Mouse (Mus musculus): ENCODE results near the gene Dock8.

Dock8 gene

GRCm38 (mm10) chr19:25060375-25060774, 61.0 kb downstream of the Dock8 start:
- no peak for DNase-seq (ENCODE audit: low spot score in 2 of 2)

DNA sequence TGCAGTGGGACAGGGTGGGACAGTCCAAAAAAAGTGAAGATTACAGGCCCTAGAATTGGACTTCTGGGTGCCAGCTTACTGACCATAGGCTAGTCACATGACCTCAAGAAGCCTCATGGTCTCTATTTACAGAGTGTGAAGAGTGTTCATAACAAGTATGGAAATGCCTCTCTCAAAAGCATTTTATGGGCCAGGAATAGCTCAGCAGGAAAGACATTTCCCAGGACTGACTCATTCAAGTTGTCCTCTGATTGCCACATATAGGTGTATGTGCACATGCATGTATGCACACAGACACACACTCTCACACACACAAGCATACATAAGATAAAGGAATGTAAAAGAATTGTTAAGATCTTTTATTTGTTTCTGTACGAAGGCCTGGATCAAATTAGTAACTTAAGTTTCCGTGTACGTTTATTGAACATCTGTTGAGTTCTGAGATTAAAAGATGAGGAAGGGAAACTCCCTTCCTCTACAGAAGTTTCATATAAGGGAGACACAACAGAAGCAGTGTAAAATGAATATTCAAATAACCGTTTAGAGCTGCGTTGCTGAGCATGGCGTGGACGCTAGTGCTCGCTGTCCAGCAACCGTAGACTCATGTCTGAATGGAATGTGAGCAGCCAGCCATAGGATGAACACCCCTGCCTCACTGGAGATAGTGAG, 63.0 kb downstream of the Dock8 start:
- no peak for DNase-seq (ENCODE audit: low spot score in 2 of 2)

DNA sequence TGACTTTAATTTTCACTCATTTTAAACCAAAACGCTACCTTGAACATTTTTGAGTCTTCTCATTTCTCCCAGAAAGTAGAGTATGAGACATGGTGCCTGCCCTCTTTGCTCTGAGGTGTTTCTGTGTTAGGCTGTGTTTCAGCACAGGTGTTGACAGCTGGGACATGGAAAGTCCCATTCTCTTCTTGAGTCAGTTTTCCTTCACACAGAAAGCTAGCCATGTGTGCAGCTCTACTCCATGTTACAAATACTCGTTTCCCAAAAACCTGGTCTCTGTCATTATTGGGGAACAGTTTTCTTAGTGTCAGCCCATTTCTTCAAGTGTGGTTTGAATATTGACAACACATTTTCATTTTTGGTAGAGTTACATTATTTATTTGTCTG, 63.5 kb downstream of the Dock8 start:
- no peak for DNase-seq (ENCODE audit: low spot score in 2 of 2)

DNA sequence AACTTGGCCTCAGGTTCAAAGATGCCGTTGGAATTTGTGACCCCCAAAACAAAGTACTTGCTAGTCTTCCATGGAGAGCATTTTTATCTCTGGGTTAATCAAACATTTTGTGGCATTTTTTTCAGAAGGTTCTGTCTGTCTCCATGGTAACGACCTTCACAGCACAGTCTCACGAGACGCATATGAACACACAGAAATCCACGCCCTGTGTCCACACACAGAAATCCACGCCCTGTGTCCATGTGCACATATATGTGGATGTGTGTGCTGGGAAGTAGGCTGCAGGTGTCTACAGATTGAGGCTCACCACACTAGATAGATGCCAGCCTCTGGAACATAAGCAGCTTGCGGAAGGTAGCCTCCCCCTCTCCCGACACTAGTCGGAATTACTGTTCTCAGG, 66.9 kb downstream of the Dock8 start:
- no peak for DNase-seq (ENCODE audit: low spot score in 2 of 2)

GRCm38 (mm10) chr19:25068518-25068917, 69.2 kb downstream of the Dock8 start:
- DNase-seq (ENCODE audit: low spot score in 2 of 2), result no peak

- no peak for DNase-seq (ENCODE audit: low spot score in 2 of 2)
Observed at GRCm38 (mm10) chr19:25072521-25072920, 73.2 kb downstream of the Dock8 start.

DNA sequence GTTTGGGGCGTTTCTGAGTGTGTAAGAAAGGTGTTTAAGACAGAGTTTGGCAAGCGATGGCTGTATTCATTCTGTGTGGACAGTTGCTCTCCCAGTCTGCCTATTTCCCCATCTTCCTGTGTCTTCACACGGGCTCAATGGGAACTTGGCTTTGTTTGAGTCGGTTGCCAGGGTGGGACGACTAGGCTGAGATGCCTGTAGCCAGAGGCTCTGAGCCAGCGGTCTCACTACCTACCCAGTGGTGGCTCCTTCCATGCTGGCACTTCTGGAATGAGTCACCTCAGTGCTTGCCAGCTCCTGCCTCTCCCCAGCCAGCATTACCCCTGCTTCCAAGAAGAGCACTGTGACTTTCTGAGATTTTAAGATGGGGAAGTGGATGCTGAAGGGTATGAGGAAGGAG, 75.4 kb downstream of the Dock8 start:
- no peak for DNase-seq (ENCODE audit: low spot score in 2 of 2)

- no peak for DNase-seq (ENCODE audit: low spot score in 2 of 2)
Observed at GRCm38 (mm10) chr19:25077636-25078035, 78.3 kb downstream of the Dock8 start.

- no peak for DNase-seq (ENCODE audit: low spot score in 2 of 2)
Observed at GRCm38 (mm10) chr19:25078130-25078529, 78.8 kb downstream of the Dock8 start.

GRCm38 (mm10) chr19:25080166-25080565, 80.8 kb downstream of the Dock8 start:
- DNase-seq (ENCODE audit: low spot score in 2 of 2), result no peak

DNA sequence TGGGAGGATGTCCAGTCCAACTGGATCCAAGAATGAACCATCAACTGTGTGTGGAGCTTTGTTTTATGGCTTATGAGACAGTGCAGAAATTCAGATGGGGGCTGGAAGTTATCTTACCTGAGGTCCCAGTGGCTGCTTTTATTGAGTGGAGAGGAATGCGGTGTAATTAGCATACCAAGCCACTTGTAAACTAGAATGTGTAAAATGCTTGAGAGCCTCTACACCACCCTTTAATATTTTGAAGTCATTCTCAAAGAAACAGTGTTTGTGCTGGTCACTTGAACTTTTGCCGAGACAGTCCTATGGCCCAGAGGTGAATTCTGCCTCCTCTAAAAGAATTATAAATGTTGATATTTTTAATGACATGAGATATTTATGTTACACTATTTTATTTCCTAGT, 83.5 kb downstream of the Dock8 start:
- no peak for DNase-seq (ENCODE audit: low spot score in 2 of 2)

DNA sequence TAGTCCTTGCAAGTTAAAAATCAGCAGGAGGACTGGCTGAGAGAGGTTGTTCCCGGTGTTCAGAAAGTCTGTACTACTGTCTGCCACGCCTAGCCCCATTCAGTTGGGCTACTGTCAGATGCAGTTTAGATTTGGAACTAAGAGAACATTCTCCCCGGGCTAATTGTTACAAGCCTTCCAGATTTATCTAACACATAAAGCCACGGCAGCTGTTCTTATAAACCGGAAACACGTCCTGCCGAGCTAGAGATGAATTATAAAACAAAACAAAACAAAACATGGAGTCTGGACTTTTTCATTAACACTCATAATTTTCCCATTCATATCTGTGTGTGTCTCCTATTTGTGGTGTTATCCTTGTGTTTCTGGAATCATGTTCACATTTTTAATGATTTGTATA, 87.8 kb downstream of the Dock8 start:
- DNase-seq (ENCODE audit: low spot score in 2 of 2), result no peak

DNA sequence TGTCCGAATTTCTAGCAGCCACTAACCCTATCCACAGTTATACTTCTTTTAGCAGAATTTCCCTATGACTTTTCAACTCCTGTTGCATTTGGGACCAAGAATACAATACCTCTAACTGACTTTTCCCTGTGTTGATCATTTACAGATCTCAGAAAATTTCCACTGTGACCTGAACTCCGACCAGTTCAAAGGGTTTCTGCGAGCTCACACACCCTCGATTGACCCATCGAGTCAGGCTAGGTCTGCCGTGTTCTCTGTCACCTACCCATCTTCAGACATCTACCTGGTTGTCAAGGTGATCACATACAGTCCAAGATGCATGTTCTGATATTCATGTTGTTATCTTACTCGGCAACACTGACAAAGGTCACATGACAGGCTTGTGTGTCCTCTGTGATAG, 90.4 kb downstream of the Dock8 start:
- DNase-seq (ENCODE audit: low spot score in 2 of 2), result no peak

DNA sequence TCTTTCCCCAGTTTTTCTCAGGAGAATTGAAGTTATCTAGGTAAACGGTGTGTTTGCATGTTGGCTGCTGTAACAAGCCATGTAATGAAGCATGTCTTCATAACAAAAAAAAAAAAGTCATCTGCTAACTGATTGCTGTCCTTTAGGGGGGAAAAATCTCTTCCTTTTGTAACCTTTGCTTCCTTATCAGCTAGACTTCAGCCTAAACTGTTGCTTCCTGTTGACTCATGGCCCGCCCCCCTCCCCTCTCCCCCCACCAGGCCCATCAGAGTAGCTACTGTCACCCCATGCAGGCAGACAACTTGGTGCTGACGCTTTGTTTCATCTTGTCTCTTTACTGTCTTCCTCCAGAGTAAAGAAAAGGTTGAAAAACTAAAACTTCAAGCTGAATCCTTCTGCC, 95.8 kb downstream of the Dock8 start:
- no peak for DNase-seq (ENCODE audit: low spot score in 2 of 2)

DNA sequence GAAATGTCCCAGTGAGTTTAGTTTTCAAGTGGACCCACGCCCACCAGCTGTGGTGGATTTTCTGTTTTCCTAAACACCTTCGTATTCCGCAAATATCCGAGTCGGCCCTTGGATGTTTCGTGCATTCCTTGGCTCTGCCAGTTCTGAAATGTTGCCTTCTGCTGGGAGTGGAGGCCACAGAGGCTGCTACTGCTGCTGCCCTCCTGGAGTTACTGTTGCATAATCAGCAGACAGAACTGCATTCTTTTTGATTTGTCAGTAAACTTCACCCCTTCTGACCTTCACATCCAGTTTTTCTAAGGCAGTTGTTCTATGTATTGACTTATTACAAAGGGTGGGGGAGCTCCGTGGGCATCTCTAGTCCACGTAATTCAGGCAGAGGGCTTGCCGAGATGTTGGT, 97.0 kb downstream of the Dock8 start:
- DNase-seq (ENCODE audit: low spot score in 2 of 2), result no peak

- peak in 1 of 2 experiments; percentile 23 for DNase-seq (ENCODE audit: low spot score in 2 of 2)
Observed at GRCm38 (mm10) chr19:25096986-25097385, 97.7 kb downstream of the Dock8 start.

DNA sequence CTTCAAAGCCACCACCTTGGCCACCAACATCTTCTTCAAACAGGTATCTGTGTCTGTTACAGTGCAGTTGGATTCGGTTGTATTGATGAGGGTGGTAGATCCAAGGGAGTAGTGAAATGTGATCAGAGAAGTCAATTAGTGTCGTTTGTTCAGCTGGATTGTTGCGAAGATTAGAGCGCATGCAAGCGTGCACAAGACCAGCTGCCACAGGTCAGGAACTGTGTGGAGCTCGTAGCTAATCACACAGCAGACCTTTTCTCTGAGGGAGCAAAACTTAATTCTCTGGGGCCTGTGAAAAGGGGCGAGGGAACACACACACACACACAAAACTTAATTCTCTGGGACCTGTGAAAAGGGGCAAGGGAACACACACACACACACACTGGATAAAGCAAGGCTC, 98.2 kb downstream of the Dock8 start:
- no peak for DNase-seq (ENCODE audit: low spot score in 2 of 2)

DNA sequence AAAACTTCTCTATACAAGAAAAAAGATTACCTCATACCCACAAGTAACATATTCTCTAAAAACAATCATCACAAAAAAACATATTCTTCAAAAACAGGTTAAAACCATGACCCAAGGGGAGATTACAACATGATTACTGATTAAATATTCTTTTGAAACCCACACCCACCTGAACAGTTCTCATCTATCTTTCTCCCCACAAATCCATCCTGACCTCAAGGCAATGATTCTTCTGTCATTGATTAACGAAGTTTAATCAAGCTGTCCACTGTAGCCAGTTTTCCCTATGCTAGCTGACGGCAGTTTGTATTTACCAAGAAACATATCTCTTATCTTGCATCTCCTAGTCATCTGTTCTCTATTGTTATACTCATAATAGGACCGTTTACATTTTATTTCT, 98.6 kb downstream of the Dock8 start:
- no peak for DNase-seq (ENCODE audit: low spot score in 2 of 2)

- no peak for DNase-seq (ENCODE audit: low spot score in 2 of 2)
Observed at GRCm38 (mm10) chr19:25098941-25099340, 99.6 kb downstream of the Dock8 start.

- no peak for DNase-seq (ENCODE audit: low spot score in 2 of 2)
Observed at GRCm38 (mm10) chr19:25105682-25106081, 106.3 kb downstream of the Dock8 start.

DNA sequence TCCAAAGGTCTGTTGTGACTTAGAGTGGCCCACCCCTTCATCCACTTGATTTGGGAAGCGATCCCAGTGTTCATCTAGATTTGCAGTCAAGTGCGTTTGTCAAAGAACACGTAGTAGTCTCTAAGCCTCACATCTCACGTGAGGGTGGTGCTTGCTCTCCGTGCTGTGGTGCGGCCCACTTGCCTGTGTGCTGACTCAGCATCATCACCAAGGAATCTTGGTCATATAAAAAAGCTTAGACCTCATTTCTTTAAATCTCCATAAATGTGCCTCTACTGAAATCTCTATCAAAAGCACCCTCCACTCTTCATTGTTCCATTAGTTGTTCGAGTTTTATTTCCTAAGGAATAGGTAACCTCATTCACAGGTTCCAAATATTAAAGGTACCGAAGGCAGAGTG, 107.0 kb downstream of the Dock8 start:
- DNase-seq (ENCODE audit: low spot score in 2 of 2), result no peak

DNA sequence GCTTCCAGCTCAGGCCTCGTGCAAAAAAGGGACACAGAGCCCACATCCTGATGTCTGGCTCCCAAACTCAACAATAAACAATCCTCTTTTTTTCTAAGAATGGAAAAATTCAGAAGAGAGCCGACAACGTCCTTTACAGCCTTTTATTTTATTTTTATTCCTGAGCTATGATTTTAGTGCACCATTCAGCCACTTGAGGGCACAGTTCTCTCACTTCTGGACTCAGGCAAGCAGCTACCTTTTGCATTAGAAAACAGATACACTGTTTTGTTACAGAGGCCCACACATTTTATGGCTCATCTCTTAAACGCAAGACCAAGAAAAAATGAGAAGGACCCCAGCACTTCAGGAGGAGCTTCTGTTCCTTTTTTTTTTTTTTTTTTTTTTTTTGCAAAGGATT, 108.1 kb downstream of the Dock8 start:
- no peak for DNase-seq (ENCODE audit: low spot score in 2 of 2)

DNA sequence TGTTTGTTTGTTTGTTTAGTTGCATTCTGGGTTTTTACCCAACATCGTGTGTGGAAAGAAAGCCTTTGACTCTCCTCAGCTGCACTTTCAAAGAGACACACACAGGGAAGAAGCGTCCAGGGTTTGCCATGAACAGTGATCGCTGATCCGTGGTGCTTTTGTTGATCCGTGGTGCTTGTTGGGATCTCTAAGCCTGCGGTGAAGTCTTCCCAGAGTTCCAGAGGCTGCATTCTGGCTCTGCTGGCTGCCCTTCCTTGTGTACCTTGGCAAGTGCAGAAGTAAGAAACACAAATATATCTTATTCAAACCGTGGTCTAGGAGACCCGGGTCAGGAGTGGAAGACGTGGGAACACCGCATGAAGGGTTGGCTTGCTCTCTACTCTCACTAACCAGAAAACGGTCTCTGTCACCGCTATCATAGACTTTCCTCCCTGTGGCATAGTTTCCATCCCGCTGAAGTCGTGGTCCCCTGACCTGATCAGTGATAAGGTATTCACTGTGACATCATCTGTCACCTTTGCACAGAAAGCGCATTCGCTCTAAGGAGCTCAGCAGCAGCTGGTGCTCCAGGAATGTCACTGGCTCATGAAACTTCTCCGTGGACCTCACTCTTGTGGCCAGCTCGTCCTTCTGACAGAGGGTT, 112.4 kb downstream of the Dock8 start:
- DNase-seq (ENCODE audit: low spot score in 2 of 2), result no peak

- DNase-seq (ENCODE audit: low spot score in 2 of 2), result no peak
Observed at GRCm38 (mm10) chr19:25116981-25117380, 117.6 kb downstream of the Dock8 start.
